Mouse (Mus musculus): Measurements from ENCODE around the gene Mbd3.

The Mbd3 gene

GRCm38 (mm10) chr10:80342749-80343424 is 56.5 kb downstream of the Mbd3 start:
- in situ Hi-C loops (cut with MboI, MseI), result no loop called here
